Mouse (Mus musculus): ENCODE measurements at regions not wholly inside any gene's neighbourhood (a gene's known extent, or its start where the extent isn't known, plus 50 kb on each side); places are given as distances from the start of the nearest gene placed in this dataset.

- TF ChIP-seq CTCF (IDR thresholded peaks at IDR 0.05; ENCODE audit: control insufficient read depth, insufficient read depth, insufficient replicate concordance, low read depth, low read length) (no peak), POLR2A (IDR thresholded peaks at IDR 0.05; ENCODE audit: control insufficient read depth, low read depth, low read length) (no peak)
Observed at GRCm38 (mm10) chr11:20960750-20961149, 129.9 kb upstream of the Lgalsl start.

Measured in testis, adult 2 months (tissue).